Mouse (Mus musculus) layer of hippocampus, adult 2 months (tissue): ENCODE data around the gene B630019K06Rik. TPM values are rescaled to one million over a fixed set of nuclear protein-coding genes. Genes with fewer than 3 reads are reported as not detected.
A peak's percentile ranks its signal among the peaks of the same experiment; 100 is the strongest.
"Not testable (repeated sequence)": the region's sequence is repeated elsewhere in the genome, so short reads cannot be mapped to it uniquely, and the experiment has no call there.

Source experiments
- DNase-seq, 2 experiments: peaks; one replicate each; pipeline ENCODE4 v3.0.0; 2022; ENCODE audit warnings: low spot score in 2 of 2
- H3K27ac ChIP-seq: fragments of 200-600 bp; 2 replicates; pipeline ENCODE4 v1.8.1; 2022
- H3K4me3 ChIP-seq: fragments of 200-600 bp; 2 replicates; pipeline ENCODE4 v1.8.1; 2022; ENCODE audit warnings: mild to moderate bottlenecking
- CTCF ChIP-seq: fragments of 200-600 bp; conservative IDR thresholded peaks from 2 replicates; pipeline ENCODE4 v1.8.1; 2022; ENCODE audit warnings: antibody characterized with exemption, mild to moderate bottlenecking, moderate library complexity
- long read RNA-seq, 2 experiments: library from polyadenylated mRNA; stranded (forward); transcript quantifications; one replicate each; pipeline ENCODE4 v2.0.0; 2021; ENCODE audit warnings: borderline mapping rate in 2 of 2
- total RNA-seq, 2 experiments: library from RNA; stranded (reverse); gene quantifications; 2 replicates each; pipeline ENCODE4 v1.2.3; 2021

The B630019K06Rik gene
- 10 to 100 TPM; 28.7 to 34.1 TPM for total RNA-seq
- long read RNA-seq, experiment 1, transcript B630019K06Rik-201 (1 exons, 2,583 nt) = major isoform, 30 of 30 reads
- long read RNA-seq, experiment 1, partial matches to known transcripts = 0 of 30 reads
- long read RNA-seq, experiment 1, other reads (novel, unspliced or antisense) = 0 of 30 reads
- long read RNA-seq, experiment 2, transcript B630019K06Rik-201 (1 exons, 2,583 nt) = major isoform, 42 of 42 reads
- long read RNA-seq, experiment 2, partial matches to known transcripts = 0 of 42 reads
- long read RNA-seq, experiment 2, other reads (novel, unspliced or antisense) = 0 of 42 reads

GRCm38 (mm10) chrX:8892343-8893155 lies at the start of gene B630019K06Rik:
Gene B630019K06Rik, plus strand, starts transcription at chrX:8892382.
- peak within 1 kb of the TSS; percentile 63 for H3K4me3 ChIP-seq
- no peak for TF ChIP-seq CTCF
- peak within 1 kb of the TSS; percentile 89 for H3K27ac ChIP-seq
- peak; percentile 47 to 53 for DNase-seq

GRCm38 (mm10) chrX:8843694-8844093 lies 48.5 kb upstream of the B630019K06Rik start, which contains the start of gene Gm6592:
Gene Gm6592, plus strand, starts transcription at chrX:8843994.
- H3K27ac ChIP-seq = no peak within 1 kb of the TSS
- no peak for DNase-seq
- TF ChIP-seq CTCF = no peak
- no peak within 1 kb of the TSS for H3K4me3 ChIP-seq

- Histone ChIP-seq H3K27ac (no peak overlapping the region), H3K4me3 (no peak overlapping the region)
- DNase-seq = no peak
- no peak for TF ChIP-seq CTCF
Observed at GRCm38 (mm10) chrX:8852486-8852885, 39.7 kb upstream of the B630019K06Rik start.

- peak; percentile 83 for TF ChIP-seq CTCF
- peak; percentile 51 to 74 for DNase-seq
- H3K4me3 ChIP-seq, H3K27ac ChIP-seq: not testable (repeated sequence)
Observed at GRCm38 (mm10) chrX:8864331-8864730, 27.9 kb upstream of the B630019K06Rik start.

GRCm38 (mm10) chrX:8873953-8874352 lies 18.2 kb upstream of the B630019K06Rik start, which contains the start of gene Gm5751:
Gene Gm5751, plus strand, starts transcription at chrX:8874253.
- not testable (repeated sequence) for DNase-seq, H3K27ac ChIP-seq, H3K4me3 ChIP-seq

GRCm38 (mm10) chrX:8884336-8884735 lies 7.8 kb upstream of the B630019K06Rik start:
- Histone ChIP-seq H3K27ac (no peak overlapping the region), H3K4me3 (no peak overlapping the region)
- DNase-seq = no peak
- TF ChIP-seq CTCF = no peak

- H3K4me3 ChIP-seq = peak overlapping the region; percentile 63
- no peak for TF ChIP-seq CTCF
- DNase-seq = no peak
- peak overlapping the region; percentile 89; the same call in 1 of the 2 replicates for H3K27ac ChIP-seq
Observed at GRCm38 (mm10) chrX:8891975-8892342, 223 bp upstream of the B630019K06Rik start.

- DNase-seq = no peak
- Histone ChIP-seq H3K4me3 (peak overlapping the region; percentile 63), H3K27ac (peak overlapping the region; percentile 89)
- TF ChIP-seq CTCF = no peak
Observed at GRCm38 (mm10) chrX:8893182-8893651, 1.0 kb downstream of the B630019K06Rik start.

GRCm38 (mm10) chrX:8900823-8901222 lies 8.6 kb downstream of the B630019K06Rik start:
- DNase-seq = no peak
- no peak for TF ChIP-seq CTCF
- no peak overlapping the region for H3K27ac ChIP-seq
- H3K4me3 ChIP-seq = no peak overlapping the region

GRCm38 (mm10) chrX:8901906-8902472 lies 9.8 kb downstream of the B630019K06Rik start:
- H3K27ac ChIP-seq = no peak overlapping the region
- no peak overlapping the region for H3K4me3 ChIP-seq
- TF ChIP-seq CTCF = no peak
- DNase-seq = peak in 1 of 2 experiments; percentile 17

- Histone ChIP-seq H3K4me3 (no peak overlapping the region), H3K27ac (no peak overlapping the region)
- DNase-seq = no peak
- TF ChIP-seq CTCF = no peak
Observed at GRCm38 (mm10) chrX:8921080-8921479, 28.9 kb downstream of the B630019K06Rik start.

GRCm38 (mm10) chrX:8921813-8922607 lies 29.8 kb downstream of the B630019K06Rik start:
- peak in 1 of 2 experiments; percentile 36 for DNase-seq
- peak; percentile 73 for TF ChIP-seq CTCF
- no peak overlapping the region for H3K4me3 ChIP-seq
- H3K27ac ChIP-seq = no peak overlapping the region; the same call in 1 of the 2 replicates
